Mouse (Mus musculus) CD4-positive, CD25-positive, alpha-beta regulatory T cell, adult 4 months (primary cell): ENCODE results near the gene Psmb7. TPM values are rescaled to one million over a fixed set of nuclear protein-coding genes. Genes with fewer than 3 reads are reported as not detected.
A peak's percentile ranks its signal among the peaks of the same experiment; 100 is the strongest.

Source experiments
- ATAC-seq: one replicate; pipeline ENCODE4 v1.8.0; 2017
- polyA plus RNA-seq, 2 experiments: library from polyadenylated mRNA; unstranded; fragments of 100-300 nt; shearing (Covaris generic); gene quantifications; one replicate each; pipeline ENCODE4 v1.2.1; 2017

The Psmb7 gene
- polyA plus RNA-seq, 2 experiments from 2014 or later = 87.0 to 95.3 TPM

- no peak for ATAC-seq
Measured at GRCm38 (mm10) chr2:38586733-38587132, 57.2 kb downstream of the Psmb7 start.

- no peak for ATAC-seq
Measured at GRCm38 (mm10) chr2:38585379-38585736, 58.5 kb downstream of the Psmb7 start.

GRCm38 (mm10) chr2:38584514-38585378 lies 59.1 kb downstream of the Psmb7 start:
- ATAC-seq = no peak

- no peak for ATAC-seq
Measured at GRCm38 (mm10) chr2:38583982-38584381, 59.9 kb downstream of the Psmb7 start.

- ATAC-seq = no peak
Measured at GRCm38 (mm10) chr2:38579528-38579927, 64.4 kb downstream of the Psmb7 start.

GRCm38 (mm10) chr2:38578602-38579521 lies 65.0 kb downstream of the Psmb7 start:
- no peak for ATAC-seq

- ATAC-seq = no peak
Measured at GRCm38 (mm10) chr2:38574697-38575096, 69.2 kb downstream of the Psmb7 start.

GRCm38 (mm10) chr2:38571971-38572601 lies 71.8 kb downstream of the Psmb7 start:
- ATAC-seq = no peak

- no peak for ATAC-seq
Measured at GRCm38 (mm10) chr2:38562596-38562995, 81.3 kb downstream of the Psmb7 start.

- ATAC-seq = no peak
Measured at GRCm38 (mm10) chr2:38560296-38561227, 83.3 kb downstream of the Psmb7 start.

- no peak for ATAC-seq
Measured at GRCm38 (mm10) chr2:38556721-38557120, 87.2 kb downstream of the Psmb7 start.

GRCm38 (mm10) chr2:38555659-38556058 lies 88.2 kb downstream of the Psmb7 start:
- no peak for ATAC-seq

- ATAC-seq = no peak
Measured at GRCm38 (mm10) chr2:38554226-38554995, 89.5 kb downstream of the Psmb7 start.

- ATAC-seq = no peak
Measured at GRCm38 (mm10) chr2:38552004-38552443, 91.9 kb downstream of the Psmb7 start.

GRCm38 (mm10) chr2:38547793-38548517 lies 95.9 kb downstream of the Psmb7 start:
- ATAC-seq = peak; percentile 85

- no peak for ATAC-seq
Measured at GRCm38 (mm10) chr2:38546748-38547147, 97.1 kb downstream of the Psmb7 start.

- no peak for ATAC-seq
Measured at GRCm38 (mm10) chr2:38546222-38546621, 97.7 kb downstream of the Psmb7 start.

GRCm38 (mm10) chr2:38545706-38546105 lies 98.2 kb downstream of the Psmb7 start:
- no peak for ATAC-seq

GRCm38 (mm10) chr2:38544982-38545381 lies 98.9 kb downstream of the Psmb7 start:
- no peak for ATAC-seq

GRCm38 (mm10) chr2:38544341-38544740 lies 99.5 kb downstream of the Psmb7 start:
- ATAC-seq = no peak
